13 mouse cellular contexts compared by ENCODE assay signal in genomic region chr9:8693177-8693576, GRCm38 (mm10).
"Had no signal": no experiment of that assay in that cellular context is flagged by ENCODE, and none has a peak within 500 bp of the region (broad histone marks: within the 10 kb centered on the region; RNA-seq: fewer than 3 reads in every experiment).

No protein-coding gene starts in this region.

- ATAC-seq: intestine, embryonic 16.5 days; liver, embryonic 12.5 days; midbrain, embryonic 13.5 days; midbrain, embryonic 16.5 days had no signal

- DNase-seq: kidney, adult 18-20 months; kidney, postnatal 10 days; kidney, postnatal 36 days; liver; lung, adult 18-20 months; lung, postnatal 10 days; lung, postnatal 36 days; thymus, adult 18-20 months; thymus, postnatal 14 days had no signal
